Mouse (Mus musculus): ENCODE measurements around the gene Dbndd2. TPM values are rescaled to one million over a fixed set of nuclear protein-coding genes. Genes with fewer than 3 reads are reported as not detected.

Gene Dbndd2
- polyA plus RNA-seq, 1 experiment from 2014 or later: 6.9 TPM

DNA sequence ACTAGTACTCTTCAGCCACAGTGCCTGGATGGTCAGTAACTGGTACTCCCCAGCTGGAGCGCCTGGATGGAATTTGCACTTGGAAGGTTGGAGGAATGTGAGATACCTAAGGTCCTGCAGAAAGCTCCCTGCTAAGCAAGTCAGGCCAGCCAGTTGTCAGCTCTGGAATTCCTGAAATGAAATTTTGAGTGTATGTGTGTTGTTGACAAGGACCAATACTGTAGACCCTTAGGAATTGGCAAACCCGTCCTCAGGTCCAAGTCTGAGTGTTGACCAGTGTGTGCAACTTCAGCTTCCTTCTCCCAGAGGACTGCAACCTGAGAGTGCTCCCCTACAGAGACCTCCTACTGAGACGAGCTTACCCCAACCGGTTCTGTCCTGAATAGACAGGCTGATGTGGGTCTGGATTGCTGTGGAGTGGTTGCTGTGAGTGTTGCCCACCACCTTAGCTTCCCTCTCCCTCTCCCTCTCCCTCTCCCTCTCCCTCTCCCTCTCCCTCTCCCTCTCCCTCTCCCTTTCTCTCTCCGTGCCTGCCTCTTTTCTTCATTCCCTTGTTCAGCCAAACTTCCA is 24.8 kb downstream of the Dbndd2 start:
- H3K27ac ChIP-seq: no peak overlapping the region
- no peaks in the 10 kb centered on the region for H3K27me3 ChIP-seq
- ATAC-seq (ENCODE audit: insufficient number of reproducible peaks, low FRiP score, low TSS enrichment, low read depth): no peak
- 39% methylated on average over 4 of the region's 5 CpGs for WGBS
- H3K4me3 ChIP-seq: no peak overlapping the region
- no peaks in the 10 kb centered on the region for H3K4me1 ChIP-seq
- H3K4me2 ChIP-seq: no peak overlapping the region
- H3K36me3 ChIP-seq: peaks cover 16% of the 10 kb centered on the region
- no peak overlapping the region for H3K9ac ChIP-seq
- H3K9me3 ChIP-seq: no peaks in the 10 kb centered on the region

DNA sequence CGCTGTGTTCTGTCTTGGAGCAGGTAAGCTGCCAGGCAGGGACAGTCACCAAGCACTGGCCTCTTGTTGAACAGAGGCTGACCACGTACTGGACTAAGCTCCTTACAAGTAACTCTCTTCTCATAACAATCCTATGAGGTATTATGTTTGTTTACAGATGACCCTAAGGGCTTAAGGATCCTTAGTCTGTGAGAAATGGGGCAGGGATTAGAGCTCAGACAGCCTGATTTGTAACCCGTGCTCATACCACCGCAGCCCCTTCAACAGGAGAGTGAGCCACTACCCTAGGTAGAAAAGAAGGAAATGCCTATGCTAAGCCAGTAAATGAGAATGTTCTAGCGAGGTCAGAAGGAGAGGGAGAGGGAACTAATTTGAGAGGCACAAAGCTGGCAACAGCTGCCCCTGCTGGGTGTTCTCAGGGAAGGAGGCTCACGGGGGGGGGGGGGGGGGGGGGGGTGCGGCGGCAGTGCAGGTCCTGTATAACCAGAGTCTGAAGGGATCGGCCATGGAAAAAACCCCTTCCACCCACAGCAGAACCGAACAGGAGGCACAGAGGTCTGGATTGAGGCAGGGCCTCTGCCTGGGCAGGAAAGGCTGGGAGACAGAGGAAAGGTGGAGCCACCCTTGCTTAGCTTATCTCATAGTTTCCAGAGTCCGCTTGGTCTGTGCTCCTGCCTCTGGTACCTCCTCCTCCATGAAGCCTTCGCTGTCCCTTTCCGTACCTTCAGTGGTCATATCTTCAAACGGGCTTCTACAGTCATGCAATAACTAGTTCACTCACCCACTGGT is 26.4 kb downstream of the Dbndd2 start:
- Histone ChIP-seq H3K27ac (no peak overlapping the region), H3K9ac (no peak overlapping the region), H3K27me3 (no peaks in the 10 kb centered on the region), H3K36me3 (peaks cover under 1% of the 10 kb centered on the region), H3K4me2 (no peak overlapping the region), H3K9me3 (no peaks in the 10 kb centered on the region), H3K4me1 (no peaks in the 10 kb centered on the region), H3K4me3 (no peak overlapping the region)
- no peak for ATAC-seq (ENCODE audit: insufficient number of reproducible peaks, low FRiP score, low TSS enrichment, low read depth)
- WGBS: 61% methylated on average over 13 of the region's 14 CpGs

DNA sequence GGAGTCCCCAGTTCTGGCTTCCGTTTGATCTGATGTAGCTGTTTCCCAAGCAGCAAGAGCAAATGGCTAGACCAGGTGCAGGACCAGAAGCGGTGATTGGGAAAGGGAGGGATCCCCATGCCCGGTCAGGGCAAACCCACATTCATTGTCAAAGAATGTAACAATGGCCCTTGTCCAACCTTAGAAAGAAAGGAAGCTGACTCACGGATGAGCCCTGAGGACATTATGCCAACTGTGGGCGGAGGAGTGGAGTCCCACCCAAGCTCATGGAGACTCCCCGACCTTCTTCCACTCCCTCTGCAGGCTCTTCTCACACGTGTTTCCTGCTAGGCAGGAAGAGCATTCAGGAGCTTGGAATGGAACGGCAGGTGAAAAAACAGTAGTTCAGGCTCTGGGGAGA is 27.5 kb downstream of the Dbndd2 start:
- no peak overlapping the region for H3K9ac ChIP-seq
- H3K36me3 ChIP-seq: no peaks in the 10 kb centered on the region; the same call in 1 of the 2 replicates
- peaks cover 6% of the 10 kb centered on the region; the same call in 1 of the 2 replicates for H3K4me1 ChIP-seq
- 59% methylated on average over 8 of the region's 8 CpGs for WGBS
- H3K27me3 ChIP-seq: no peaks in the 10 kb centered on the region
- H3K27ac ChIP-seq: no peak overlapping the region
- no peak for ATAC-seq (ENCODE audit: insufficient number of reproducible peaks, low FRiP score, low TSS enrichment, low read depth)
- no peak overlapping the region for H3K4me2 ChIP-seq
- H3K4me3 ChIP-seq: no peak overlapping the region
- H3K9me3 ChIP-seq: no peaks in the 10 kb centered on the region

DNA sequence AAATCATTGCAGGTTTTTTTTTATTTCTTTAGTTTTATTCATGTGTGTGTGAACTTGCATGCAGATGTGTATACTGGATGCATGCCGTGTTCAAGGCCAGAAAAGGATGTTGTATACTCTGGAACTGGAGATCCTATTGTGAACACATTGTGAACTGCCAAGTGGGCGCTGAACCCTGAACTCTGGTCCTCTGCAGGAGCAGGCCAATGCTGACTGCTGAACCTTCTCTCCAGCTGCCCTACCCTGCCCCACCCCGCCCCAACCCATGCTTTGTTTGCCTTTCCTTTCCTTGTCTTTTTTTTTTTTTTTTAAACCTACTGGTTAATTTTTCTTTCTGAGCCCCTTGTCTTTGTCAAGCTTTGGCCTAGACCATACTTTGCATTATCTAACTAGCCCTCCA is 29.0 kb downstream of the Dbndd2 start:
- no peak overlapping the region for H3K4me3 ChIP-seq
- no peak for ATAC-seq (ENCODE audit: insufficient number of reproducible peaks, low FRiP score, low TSS enrichment, low read depth)
- no peak overlapping the region for H3K27ac ChIP-seq
- 89% methylated on average over 3 of the region's 3 CpGs for WGBS
- no peak overlapping the region for H3K4me2 ChIP-seq
- H3K9me3 ChIP-seq: no peaks in the 10 kb centered on the region
- no peak overlapping the region for H3K9ac ChIP-seq
- H3K27me3 ChIP-seq: no peaks in the 10 kb centered on the region
- H3K4me1 ChIP-seq: peaks cover 16% of the 10 kb centered on the region; the same call in 1 of the 2 replicates
- H3K36me3 ChIP-seq: no peaks in the 10 kb centered on the region

DNA sequence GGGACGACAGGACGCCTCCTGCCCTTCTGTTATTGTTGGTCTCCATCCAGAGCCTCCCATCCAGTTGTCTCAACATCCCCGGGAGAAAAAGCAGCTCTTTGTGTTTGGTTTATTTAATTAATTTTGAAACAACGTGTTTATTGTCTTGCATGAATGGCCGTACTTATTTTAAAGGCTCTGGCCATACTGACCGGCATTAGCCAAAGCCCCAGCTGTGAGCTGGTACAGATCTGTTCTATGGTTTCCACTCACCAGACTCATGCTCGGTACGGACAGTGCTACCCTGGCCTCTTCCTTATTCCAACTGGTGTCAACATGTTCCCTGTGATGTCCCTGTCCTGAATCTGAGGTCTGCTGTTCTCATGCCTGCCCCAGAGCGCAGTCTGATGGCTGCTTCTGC is 30.0 kb downstream of the Dbndd2 start:
- no peak overlapping the region for H3K4me3 ChIP-seq
- H3K9me3 ChIP-seq: no peaks in the 10 kb centered on the region
- no peak overlapping the region for H3K4me2 ChIP-seq
- no peak overlapping the region for H3K9ac ChIP-seq
- no peaks in the 10 kb centered on the region for H3K36me3 ChIP-seq
- no peak overlapping the region for H3K27ac ChIP-seq
- WGBS: 71% methylated on average over 9 of the region's 9 CpGs
- ATAC-seq (ENCODE audit: insufficient number of reproducible peaks, low FRiP score, low TSS enrichment, low read depth): no peak
- H3K27me3 ChIP-seq: no peaks in the 10 kb centered on the region
- H3K4me1 ChIP-seq: peaks cover 16% of the 10 kb centered on the region; the same call in 1 of the 2 replicates

DNA sequence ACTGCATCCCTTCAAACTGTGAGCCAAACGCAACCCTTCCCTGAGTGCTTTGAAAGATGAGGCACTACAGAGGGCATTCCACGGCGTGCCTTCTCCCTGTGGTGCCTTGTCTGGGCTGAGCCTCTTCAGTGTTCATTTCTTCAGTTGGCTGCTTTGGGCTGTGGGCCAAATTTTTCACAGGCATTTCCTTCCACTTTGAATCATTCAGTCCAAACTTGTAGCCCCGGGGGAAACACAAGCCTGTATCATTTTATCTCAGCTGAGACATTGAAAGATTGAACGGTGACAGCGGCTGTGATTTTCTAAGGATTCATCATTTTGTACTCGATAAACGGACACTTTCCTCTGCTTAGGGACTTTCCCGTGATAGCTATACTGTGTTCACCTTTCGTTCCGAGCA is 30.7 kb downstream of the Dbndd2 start:
- Histone ChIP-seq H3K27ac (no peak overlapping the region), H3K36me3 (no peaks in the 10 kb centered on the region), H3K27me3 (no peaks in the 10 kb centered on the region), H3K4me2 (no peak overlapping the region), H3K4me1 (peaks cover 17% of the 10 kb centered on the region; the same call in 1 of the 2 replicates), H3K9ac (no peak overlapping the region), H3K4me3 (no peak overlapping the region), H3K9me3 (no peaks in the 10 kb centered on the region)
- no peak for ATAC-seq (ENCODE audit: insufficient number of reproducible peaks, low FRiP score, low TSS enrichment, low read depth)
- 74% methylated on average over 11 of the region's 11 CpGs for WGBS

DNA sequence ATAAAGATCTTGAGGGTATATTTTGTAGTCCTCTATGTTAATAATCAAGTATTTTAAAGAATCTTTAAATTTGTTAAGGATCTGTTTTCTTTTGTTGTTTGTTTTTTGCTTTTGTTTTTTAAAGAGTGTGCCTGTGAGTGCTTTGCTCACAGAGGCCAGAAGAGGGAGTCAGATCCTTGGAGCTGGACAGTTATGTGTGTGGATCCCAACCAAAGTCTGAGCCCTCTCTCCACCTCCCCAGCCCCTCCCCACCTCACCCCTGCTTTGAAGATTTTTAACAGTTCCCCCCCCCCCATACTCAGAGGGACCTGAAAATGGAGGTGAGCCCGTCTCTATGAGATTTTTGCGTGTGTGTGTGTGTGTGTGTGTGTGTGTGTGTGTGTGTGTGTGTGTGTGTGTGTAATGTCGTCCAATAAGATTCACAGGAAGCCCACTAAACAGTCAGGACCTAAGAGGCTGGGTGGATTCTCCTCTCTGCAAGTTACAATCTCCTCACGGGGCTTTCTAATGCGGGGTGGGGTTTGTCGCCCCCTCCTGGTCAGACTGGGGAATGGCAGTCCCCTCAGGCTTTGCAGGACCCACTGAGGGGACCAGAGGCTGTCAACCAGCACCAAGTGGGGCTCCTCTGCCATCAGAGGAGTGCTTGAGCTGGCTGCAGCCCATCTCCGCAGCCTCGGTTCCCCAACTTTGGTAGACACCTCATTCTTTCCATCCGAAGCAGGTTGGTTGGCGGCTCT is 31.7 kb downstream of the Dbndd2 start:
- Histone ChIP-seq H3K4me3 (no peak overlapping the region), H3K9me3 (no peaks in the 10 kb centered on the region), H3K27me3 (no peaks in the 10 kb centered on the region), H3K27ac (peak overlapping the region; percentile 87), H3K4me1 (peaks cover 27% of the 10 kb centered on the region), H3K4me2 (no peak overlapping the region), H3K36me3 (no peaks in the 10 kb centered on the region), H3K9ac (no peak overlapping the region)
- WGBS: 36% methylated on average over 9 of the region's 10 CpGs
- ATAC-seq (ENCODE audit: insufficient number of reproducible peaks, low FRiP score, low TSS enrichment, low read depth): peak; percentile 35; the same call in 1 of the 2 replicates

DNA sequence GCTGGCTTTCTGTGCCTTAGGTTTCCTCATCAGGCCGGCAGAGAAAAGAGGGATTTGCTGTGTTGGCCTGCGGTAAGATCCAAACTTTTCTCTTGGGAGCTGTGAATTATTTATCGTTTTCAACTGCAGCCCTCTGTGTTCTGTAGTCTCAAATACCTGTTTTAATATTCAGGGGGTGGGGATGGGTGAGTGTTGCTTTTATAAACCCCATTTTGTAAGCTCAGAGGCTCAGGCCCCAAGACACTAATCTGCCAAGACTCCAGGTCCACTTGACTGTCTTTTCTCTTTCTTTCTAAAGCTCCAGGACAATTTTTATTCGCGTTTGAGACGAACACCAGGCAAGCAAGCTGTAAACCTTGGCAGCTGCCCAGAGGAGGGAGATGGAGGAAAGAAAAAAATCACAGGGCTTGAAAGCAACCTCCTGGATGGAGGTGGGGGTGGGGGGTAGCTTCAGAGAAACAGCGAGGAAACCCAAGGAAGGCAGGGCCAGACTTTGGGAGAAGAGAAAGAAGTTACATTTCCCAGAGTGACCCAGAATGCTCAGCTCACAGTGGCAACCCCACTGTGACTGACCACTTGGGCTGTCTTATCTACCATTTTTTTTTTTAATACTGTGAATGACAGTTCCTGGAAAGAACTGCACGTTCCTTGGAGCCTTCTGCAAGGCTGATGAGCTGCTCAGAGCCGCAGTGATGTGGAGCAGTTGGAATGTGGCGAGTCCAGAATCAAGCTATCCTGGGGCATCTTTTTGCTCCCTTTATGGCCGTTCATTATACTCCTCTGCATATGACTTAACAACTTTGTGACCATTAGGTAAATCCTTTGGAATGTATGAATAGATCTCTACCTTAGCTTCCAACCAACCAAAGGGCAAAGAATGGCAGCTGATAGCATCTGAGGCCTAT is 32.6 kb downstream of the Dbndd2 start:
- 26% methylated on average over 11 of the region's 11 CpGs for WGBS

DNA sequence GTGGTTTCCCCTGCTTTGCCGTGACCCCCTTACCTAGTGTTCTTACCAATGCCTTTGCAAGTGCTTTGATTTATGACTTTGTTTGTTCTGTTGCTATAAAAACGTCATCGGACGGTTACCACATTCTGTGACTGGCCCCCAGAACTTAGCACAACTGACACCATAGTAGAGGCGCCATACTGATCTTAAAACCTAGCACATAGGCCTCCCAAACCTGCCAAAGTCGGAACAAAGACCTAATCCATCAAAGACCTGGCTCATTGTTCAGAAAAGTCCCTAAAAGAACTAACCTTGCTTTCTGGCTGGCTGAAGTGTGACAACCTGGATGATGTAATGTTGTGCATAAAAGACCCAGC is 33.2 kb downstream of the Dbndd2 start:
- H3K4me2 ChIP-seq: no peak overlapping the region
- H3K4me1 ChIP-seq: peaks cover 27% of the 10 kb centered on the region
- no peak for ATAC-seq (ENCODE audit: insufficient number of reproducible peaks, low FRiP score, low TSS enrichment, low read depth)
- WGBS: 32% methylated on average over 6 of the region's 6 CpGs
- no peak overlapping the region for H3K4me3 ChIP-seq
- H3K27ac ChIP-seq: peak overlapping the region; percentile 87
- no peaks in the 10 kb centered on the region for H3K36me3 ChIP-seq
- H3K9me3 ChIP-seq: no peaks in the 10 kb centered on the region
- no peak overlapping the region for H3K9ac ChIP-seq
- H3K27me3 ChIP-seq: no peaks in the 10 kb centered on the region

More for the DNA sequence above, 32.6 kb downstream of the Dbndd2 start:
- peaks cover 27% of the 10 kb centered on the region for H3K4me1 ChIP-seq
- H3K9ac ChIP-seq: no peak overlapping the region
- H3K4me3 ChIP-seq: no peak overlapping the region
- H3K36me3 ChIP-seq: no peaks in the 10 kb centered on the region
- peak; percentile 56; the same call in 1 of the 2 replicates for ATAC-seq (ENCODE audit: insufficient number of reproducible peaks, low FRiP score, low TSS enrichment, low read depth)
- no peaks in the 10 kb centered on the region for H3K27me3 ChIP-seq
- no peak overlapping the region for H3K4me2 ChIP-seq
- no peaks in the 10 kb centered on the region for H3K9me3 ChIP-seq
- peak overlapping the region; percentile 87 for H3K27ac ChIP-seq

DNA sequence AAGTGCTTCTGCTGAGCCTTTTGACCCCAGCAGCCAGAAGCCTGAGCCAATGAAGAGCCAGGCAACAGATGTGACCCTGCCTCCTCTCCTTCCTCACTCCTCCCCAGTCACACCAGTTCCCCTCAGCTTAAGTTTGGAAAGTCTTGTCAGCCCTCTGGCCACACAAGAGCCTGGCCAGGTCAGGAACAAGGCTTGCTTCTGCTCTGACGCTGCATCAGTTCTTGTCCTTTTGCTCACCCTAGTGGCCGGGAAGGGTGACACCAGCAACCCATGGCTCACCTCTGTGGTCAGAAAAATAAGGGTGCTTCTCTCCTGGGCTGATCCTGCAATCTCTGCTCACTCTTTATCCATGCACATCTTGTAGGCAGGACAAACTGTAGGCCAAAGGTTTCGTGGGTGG is 34.9 kb downstream of the Dbndd2 start:
- no peak overlapping the region for H3K4me2 ChIP-seq
- no peaks in the 10 kb centered on the region for H3K36me3 ChIP-seq
- no peak for ATAC-seq (ENCODE audit: insufficient number of reproducible peaks, low FRiP score, low TSS enrichment, low read depth)
- H3K27me3 ChIP-seq: no peaks in the 10 kb centered on the region
- H3K4me1 ChIP-seq: peaks cover 27% of the 10 kb centered on the region
- H3K9ac ChIP-seq: no peak overlapping the region
- no peak overlapping the region for H3K27ac ChIP-seq
- H3K9me3 ChIP-seq: no peaks in the 10 kb centered on the region
- WGBS: 23% methylated on average over 3 of the region's 3 CpGs
- H3K4me3 ChIP-seq: no peak overlapping the region

DNA sequence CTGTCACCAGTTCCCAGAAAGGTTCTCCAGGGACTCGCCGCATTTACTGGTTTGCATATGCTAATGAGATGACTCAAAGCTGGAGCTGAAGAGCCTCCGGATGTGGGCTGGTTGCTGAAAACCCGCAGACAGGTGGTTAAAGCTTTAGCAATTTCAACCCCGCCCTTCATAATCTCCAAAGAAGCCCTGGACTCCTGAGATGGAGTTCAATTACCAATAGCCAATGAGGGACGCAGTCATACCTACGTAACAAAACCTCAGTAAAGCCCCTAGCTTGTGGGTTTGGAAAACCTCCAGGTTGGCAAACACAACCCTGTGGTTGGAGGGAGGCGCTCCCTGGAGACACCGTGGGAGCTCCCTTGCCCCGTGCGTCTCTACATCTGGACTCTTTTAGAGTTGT is 35.9 kb downstream of the Dbndd2 start:
- 11% methylated on average over 11 of the region's 11 CpGs for WGBS
- H3K4me2 ChIP-seq: peak overlapping the region; percentile 10; the same call in 1 of the 2 replicates
- no peaks in the 10 kb centered on the region for H3K9me3 ChIP-seq
- H3K9ac ChIP-seq: no peak overlapping the region
- H3K27me3 ChIP-seq: no peaks in the 10 kb centered on the region
- H3K27ac ChIP-seq: peak overlapping the region; percentile 39
- H3K36me3 ChIP-seq: no peaks in the 10 kb centered on the region
- peaks cover 27% of the 10 kb centered on the region for H3K4me1 ChIP-seq
- H3K4me3 ChIP-seq: no peak overlapping the region; the same call in 1 of the 2 replicates
- no peak for ATAC-seq (ENCODE audit: insufficient number of reproducible peaks, low FRiP score, low TSS enrichment, low read depth)
